Mouse (Mus musculus): ENCODE measurements at regions not wholly inside any gene's neighbourhood (a gene's known extent, or its start where the extent isn't known, plus 50 kb on each side); places are given as distances from the start of the nearest gene placed in this dataset.

DNA sequence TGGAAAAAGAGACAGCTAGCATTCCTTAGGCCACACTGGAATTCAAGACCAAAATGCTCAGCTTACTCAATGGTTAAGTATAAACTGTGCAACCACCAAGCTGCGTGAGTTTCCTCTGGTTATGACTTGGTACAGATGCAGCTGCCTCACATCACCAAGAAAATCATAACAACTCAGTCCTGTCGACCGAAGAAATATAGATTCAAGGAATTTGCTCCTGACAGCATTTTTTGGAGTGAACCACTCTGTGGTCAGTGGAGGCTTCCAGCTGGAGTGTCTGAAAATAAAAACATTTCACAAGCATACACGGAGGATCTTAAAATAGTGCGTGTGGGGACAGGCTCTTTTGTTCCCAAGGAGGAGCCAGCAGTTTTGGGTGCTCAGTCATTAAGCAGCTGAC is 253.8 kb downstream of the Bckdhb start:
- DNase-seq: no peak

DNA sequence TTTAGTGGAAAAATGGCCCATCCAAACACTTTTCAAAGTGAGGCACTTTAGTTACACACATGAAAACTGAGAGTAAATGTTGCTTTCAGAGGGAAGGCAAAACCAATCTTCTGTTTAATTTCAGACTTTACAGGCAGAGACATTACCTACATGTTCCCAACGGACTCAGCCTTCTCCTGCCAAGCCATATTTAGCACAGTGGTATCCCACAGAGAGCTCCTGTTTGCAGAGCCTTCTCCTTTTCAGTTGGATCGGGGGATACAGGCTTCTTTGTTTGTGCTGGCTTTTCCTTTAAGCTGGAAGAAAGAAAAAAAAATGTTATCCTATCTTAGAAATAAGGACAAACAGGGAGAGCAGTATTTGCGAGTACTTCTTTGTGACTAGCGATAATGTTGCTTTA is 254.3 kb downstream of the Bckdhb start:
- DNase-seq: no peak

DNA sequence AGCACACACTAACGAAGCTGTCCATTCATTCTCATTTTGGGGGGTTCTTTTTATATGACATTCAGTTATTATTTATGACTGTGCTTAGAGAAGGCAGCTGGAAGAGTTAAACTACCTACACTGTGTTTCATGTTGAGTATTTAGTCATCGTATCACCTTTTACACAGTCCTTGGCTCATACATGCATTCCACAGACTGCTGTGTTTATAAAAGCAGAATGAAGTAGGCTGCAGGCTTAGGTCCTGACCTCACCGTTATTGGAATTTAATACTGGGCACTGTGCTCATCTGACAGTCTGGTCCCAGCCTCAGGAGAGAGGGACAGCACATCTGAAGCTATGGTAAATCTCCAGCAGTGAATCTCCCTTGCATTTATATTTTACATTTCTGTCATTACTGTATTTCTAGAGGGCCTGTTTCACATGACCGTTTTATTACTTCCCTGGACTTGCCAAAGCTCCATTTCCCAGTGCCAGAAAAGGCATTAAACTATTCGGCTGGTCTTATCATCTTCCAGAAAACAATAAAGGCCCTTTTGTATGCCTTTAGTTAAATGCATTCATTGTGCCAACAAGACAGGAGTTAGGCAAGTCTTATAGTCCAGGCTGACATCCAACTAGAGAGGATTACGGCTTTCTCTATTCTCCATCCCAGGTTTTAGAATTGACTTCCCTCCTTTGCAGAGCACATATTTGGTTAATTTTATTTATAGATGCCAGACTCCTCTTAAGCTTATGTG is 258.9 kb downstream of the Bckdhb start:
- DNase-seq: no peak

DNA sequence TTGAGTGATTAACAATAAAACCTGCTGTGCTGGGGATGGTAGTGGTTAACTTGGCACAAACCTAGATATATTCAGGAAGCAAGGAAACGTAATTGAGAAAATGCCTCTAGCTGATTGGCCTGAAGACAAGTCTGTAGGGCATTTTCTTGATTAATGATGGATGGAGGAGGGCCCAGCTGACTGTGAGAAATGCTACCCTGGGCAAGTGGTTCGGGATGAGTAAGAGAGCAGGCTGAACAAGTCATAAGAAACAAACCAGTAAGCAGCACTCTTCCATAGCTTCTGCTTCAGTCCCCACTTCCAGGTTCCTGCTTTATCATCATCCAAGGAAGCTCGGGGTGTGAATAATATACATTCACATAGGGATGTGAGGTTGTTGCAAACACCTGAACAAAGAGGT is 262.6 kb downstream of the Bckdhb start:
- DNase-seq: no peak

DNA sequence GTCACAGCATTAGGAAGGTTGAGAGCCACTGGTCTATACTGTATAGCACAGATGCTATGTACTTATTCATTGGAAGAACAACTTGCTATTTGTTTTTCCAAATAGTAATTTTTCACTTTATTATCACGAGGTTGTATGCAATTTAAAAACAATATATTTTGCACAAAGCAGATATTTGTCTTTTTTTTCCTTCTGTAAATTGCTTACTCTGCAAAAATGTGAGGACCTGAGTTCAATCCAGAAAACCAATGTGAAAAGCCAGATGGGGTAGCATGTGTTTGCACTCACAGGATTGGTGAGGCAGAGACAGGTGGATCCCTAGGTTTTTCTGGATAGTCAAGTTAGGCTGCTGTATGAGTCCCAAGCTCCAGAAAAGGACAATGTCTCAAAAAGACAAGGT is 268.5 kb downstream of the Bckdhb start:
- DNase-seq: no peak

DNA sequence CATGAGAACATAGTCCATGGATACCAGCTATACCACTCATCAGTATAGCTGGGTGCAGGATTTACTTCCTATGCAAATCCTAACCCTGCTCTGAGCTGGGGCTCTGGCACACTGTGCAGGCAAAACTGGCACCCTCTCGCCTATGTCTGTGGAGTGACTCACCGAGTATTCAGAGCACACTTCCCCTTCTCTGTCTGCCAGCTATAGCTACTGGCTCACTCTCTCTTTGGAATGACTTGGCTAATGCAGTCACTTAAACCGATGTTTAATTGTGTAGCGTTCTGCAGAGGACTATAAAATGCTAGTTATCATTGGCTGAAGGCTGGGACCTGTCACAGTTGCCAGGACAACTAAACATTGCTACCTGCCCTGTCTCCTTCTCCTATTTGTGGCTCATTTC is 269.8 kb downstream of the Bckdhb start:
- no peak for DNase-seq

DNA sequence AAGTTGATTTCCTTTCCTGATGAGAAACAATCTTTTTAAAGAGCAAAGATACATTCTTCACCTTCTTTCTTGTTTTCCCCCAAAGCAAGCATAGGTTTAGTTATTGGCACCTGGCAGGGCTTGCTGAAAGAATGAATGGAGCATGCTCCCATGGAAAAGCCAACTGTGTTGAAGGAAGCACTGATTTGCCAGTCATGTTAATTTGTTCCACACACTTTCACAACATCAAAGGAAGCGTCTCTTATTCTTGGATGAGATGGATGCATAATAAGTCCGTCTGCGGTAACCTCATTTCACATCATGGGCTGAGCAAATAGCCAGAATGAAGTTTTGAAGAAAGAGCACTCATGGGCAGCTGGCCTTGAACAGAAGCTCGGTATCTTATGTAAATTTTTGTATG is 270.4 kb downstream of the Bckdhb start:
- no peak for DNase-seq

DNA sequence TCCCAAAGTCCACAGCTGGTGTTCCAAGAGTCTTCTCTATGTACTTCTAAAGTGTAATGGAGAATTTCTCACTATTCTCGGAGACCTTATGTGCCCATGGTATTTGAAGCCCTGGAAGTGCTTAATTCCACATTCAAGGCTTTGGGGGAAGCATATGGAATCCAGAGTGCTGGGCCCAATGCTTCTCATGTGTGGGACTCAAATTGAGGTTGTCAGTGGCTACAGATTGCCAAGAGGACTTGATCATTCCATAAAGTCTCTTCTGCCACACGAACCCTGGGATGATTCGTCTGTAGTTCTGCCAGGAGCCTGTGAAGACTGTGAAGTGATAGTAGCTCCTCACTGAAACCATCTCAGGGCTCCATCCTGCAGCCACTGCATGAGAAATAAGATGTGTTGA is 275.3 kb downstream of the Bckdhb start:
- DNase-seq: no peak

DNA sequence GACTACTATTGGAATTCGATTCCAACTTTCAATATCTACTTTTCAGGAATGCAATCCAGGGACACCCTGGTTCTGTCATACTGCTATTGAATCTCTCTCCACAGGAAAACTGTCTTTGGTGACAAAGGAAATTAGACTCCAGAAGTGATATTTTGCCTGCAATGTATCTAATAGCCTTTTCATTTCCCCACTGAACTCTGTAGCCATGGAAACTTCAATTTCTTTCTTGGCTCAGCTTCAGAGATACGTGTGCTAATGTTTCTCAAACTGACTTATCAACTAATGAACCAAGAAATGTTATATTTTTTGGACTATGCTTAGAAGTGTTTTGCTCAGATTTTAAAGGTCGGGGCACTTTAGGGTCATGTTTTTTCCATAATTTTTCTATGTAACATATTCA is 279.1 kb downstream of the Bckdhb start:
- no peak for DNase-seq

DNA sequence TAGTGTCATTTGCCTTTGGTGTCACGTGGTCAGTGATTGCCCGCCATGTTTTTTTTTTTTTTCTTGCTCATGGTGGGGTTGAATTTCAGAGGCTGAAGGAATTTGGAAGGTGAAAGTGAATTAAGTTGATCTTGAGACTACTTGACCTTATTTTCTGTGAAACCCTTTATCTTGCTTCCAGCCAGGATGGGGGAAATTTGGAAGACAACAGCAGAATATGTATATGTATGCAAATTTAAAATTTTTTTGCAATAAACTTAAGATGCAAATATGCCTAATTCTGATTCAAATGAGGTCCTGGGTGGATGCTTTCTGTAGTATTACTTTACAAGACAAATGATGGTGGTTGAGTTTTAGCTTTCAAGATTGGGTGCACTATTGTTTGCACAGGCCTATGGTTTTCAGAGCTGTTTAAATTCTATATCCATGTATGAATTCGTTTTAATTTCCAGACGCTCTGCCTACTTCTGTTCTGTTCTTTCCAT is 315.6 kb downstream of the Bckdhb start:
- no peak for DNase-seq

DNA sequence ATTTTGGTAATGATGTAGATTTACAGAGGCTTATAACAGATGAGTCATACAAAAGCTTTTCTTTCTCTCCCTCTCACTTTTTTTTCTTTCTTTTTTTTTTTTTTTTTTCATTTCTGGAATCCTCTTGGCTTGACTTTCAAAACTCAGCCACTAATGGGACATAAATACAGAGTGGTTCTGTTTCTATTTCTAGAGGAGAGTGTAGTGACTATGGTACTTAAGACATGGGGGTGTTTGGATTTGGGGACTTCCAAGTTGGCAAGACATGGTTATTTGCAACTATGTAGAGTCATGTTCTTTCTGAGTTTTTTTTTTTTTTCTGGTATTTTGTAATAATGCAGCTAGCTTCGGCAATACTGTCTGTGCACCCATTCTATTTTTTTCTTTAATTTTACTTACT is 324.8 kb downstream of the Bckdhb start:
- DNase-seq: no peak

DNA sequence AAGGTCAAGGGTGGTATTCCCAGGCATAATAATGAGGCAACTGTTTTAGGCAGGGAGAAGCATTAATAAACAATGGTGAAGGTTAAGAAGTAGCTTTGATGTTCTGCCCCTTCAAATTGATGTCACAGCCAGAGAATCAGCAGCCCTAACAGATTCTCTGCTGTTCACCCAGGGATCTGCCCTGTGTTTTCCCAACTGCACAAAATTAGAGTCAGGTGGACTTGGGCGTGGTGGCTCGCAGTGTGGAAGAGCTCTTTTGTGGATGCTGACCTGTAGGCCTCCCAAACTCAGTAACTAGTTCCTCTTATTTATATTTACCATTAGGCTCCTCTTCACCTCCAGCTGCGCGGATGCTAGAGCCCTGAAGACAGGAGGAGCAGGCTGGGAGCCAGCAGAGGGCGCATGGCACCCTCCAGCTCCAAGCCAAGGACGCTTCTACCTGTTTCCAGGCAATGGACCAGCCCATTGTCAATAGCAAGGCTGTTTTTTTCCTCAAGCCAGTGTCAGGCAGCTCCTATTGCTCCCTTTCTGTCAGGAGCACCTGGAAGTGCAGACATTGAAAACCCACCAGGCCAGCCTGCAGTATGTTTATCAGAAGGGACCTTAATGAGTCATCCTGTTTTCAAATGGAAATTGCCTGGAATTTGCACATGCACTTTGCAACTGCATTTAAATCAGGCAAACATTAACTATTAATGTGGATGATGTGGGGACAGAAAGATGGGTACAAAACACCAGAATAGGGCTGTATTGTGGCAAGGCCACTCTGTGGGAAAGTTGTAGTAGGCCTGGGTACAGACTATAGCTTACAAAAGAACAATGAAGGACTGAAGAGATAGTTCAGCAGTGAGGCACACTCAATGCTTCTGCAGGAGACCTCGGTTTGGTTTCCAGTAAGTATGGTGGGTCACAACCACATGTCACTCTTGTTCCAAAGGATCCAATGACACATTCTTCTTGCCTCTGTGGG is 328.4 kb downstream of the Bckdhb start:
- DNase-seq: peak; percentile 3

DNA sequence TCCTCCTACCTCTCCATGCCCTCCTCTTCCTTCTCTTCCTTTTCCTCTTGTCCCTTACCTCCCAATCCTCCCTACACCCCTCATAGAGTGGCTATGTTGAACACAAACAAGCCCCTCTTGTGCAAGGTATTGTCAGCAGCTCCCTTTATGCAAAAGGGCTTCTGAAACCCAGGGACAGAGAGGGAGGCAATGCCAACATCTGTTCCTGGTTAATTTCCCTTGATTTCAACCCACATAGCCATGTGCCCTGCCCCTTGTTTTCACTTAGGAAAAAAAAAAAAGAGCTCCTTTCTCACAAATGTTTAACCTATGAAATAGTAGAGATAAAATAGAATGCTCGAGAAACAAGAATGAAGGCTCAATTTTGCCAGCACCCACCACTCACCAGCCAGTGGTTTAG is 333.5 kb downstream of the Bckdhb start:
- DNase-seq: no peak

DNA sequence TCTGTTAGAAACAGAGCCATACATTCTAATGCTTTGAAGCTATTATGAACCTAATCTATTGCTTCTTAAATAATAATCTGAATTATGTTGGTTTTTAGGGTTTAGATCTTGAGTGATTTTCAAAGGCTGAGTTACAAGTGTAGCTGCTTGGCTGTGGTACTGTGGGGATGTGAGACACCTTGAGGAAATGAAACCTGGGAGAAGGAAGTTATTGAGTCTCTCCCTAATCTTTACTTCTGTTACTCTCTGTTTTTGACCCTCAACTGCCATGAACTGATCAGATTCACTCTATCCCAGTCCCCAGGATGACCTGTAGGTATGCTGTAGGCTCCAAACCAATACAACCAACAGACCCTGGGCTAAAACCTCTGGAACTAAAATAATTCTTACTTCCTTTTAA is 334.8 kb downstream of the Bckdhb start:
- no peak for DNase-seq

DNA sequence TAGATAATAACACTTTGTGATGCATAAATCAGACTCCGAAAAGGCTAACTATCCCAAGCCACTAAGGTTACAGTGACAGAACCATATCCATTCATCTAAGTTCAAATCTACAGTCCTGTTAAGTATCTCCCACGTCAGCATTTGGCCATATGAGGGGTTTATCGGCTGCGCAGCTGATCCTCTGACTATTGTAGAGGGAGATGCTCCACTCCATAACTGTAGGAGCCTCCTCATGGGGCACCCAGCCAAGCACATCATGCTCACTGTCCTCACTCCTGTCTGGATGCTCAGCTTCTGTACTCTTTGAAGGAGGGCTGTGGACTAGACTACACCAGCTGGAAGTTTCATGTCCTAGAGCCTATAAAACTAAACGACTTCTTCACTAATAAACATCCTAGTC is 337.2 kb downstream of the Bckdhb start:
- DNase-seq: no peak

DNA sequence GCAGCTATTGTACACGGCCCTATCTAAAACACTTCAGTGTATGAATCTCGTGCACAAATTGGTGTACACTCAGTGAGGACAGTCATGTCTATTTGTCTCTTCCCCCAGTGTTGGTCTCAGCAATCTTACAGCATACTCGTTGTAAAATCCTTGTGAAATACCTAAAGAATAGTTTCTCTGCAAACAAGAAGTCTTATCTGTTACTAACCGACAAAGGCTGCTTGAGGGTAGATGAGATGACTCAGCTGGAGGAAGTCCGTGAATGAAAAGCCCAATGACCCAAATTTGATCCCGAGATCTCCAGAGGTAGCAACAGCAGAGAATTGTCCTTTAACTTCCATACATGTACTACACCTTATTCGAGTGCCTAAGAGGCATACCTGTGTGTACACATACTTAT is 342.0 kb downstream of the Bckdhb start:
- no peak for DNase-seq

DNA sequence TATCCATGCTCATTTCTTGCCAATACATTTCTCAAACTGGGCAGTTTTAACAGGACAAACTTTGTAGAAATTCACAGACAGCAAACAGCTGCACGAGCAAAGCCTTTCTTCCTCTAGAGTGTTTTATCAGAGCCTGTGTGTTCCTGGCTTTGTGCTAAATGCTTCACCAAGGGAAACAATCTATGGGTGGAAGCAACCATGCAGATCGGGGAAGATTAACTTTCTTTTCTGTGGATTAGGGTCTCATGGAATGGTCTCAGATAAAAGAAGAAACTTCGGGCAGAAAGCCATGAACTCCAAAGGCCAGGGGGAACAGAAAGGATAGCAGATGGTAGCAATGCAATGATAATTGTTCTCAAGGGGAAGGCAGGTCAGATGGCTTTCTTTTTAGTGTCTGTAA is 349.7 kb downstream of the Bckdhb start:
- DNase-seq: no peak

DNA sequence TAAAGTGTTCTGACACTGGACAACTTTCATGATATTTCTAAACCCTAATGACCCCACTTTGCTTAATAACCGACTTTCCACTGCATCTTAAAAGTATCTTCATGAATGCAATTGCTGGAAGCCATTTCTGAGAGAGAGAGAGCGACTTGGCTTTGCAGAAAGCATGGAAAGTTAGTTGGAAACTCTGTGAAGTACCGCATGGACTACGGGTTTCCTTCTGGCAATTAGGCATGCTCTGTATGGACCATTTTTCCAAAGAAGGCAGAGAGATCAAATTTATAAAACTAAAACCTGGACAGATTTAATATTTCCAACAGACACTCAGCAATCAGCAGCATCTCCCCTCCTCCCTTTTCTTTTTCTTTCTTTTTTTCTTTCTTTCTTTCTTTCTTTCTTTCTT is 353.4 kb downstream of the Bckdhb start:
- no peak for DNase-seq

DNA sequence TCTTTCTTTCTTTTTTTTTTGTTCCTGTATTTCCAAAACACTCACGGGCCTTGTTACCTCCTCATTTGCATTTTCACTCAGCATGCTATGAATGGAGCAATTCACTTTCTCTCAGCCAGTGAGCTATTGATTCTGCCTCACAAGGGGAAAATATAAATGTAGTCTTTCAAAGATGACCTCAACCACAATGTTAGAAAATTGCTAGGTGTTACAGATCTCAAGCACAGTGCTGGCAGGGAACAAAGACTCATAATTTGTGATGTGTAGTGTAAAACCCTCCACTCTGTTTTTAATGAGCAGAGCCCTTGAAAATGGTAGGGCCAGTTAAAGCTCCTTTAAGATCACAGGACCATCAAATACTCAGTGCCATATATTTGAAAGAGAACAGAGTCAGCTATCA is 353.8 kb downstream of the Bckdhb start:
- no peak for DNase-seq

DNA sequence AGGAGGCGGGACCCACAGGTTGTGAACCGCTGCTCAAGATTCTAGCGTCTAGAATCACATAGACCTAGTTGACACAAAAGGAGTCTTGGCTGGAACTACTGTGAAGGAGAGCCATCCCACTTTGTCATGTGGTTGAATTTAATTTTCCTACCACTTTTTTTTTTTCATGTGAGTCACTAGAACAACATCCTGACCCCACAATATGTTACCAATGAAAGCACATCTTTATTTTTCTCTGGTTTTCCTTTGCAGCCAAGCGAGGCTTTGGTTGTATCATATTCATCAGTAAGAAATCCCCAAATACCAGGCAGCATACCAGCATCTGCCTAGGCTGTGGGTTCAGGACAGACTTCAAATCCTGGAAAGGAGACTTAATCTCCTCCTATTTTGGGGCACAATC is 356.0 kb downstream of the Bckdhb start:
- no peak for DNase-seq

DNA sequence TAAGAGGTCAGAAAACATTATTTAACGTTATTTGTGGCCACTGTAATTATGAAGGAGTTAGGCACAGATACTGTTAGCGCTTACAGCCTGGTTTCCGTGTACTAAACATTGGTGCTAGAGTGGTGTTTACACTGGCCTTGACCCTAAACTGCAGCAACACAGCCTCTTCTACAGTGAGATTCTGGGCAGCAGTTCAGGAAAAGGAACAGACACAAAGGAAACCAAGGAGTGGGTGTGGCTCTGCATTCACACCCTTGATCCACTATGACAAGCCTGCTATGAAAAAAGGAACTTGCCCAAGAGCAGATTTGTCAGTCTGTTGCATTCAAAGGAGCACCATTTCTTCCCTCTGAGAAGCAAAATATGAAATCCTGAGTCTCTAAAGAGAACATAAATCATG is 356.7 kb downstream of the Bckdhb start:
- DNase-seq: no peak

DNA sequence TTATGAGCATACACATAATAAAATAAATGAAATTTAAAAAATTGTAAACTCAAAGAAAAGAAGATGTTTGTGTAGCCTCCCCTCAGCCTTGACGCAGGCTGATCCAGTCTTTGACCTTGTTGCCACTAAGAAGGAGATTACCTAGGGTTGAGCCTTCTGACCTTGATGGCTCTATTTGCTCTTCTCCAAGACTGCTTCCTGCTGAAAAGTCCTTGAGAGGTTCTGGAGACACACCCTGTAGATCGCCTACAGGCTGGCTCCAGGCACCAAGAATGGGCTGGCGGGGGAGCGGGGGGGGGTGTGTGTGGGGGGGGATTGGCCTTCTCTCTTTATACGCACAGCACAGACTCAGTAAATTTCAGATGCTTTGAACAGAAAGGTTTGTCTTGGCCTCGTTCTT is 358.4 kb downstream of the Bckdhb start:
- DNase-seq: no peak

DNA sequence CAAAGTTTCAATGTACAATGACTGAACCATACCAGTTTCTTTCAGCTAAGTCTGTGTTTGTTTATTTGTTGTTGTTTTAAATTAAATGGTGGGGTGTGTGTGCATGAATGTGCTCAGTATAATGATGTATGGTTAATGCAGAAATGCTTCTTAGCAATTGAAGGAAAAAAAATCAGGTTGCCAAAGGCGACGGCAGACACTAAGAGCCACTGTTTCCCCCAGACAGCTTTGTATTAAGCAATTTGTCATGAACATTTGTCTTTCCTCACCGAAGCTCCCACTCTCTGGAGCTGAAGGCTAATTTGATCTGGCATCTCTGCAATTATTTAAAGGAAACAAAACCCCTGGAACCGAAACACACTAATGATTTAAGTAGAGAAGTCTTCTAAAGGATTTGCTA is 360.7 kb downstream of the Bckdhb start:
- no peak for DNase-seq

DNA sequence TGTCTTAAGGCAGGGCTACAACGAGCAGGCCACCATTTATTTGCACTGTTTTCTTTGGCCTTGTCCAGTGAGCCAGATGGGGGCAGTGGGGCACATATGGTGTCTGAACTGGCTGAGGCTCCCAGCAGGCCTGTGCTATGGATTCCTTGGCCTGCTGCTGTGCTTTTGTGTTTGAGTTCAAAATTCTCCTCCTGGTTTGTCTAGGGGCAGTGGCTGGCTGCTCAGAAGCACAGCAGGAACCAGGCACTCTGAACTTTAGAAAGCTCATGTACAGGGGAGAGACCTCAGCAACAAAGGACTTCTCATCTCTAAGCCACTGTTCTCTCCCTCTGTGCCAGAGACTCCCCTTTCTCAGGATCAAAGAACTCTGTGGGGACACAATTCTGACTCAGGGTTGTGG is 370.9 kb downstream of the Bckdhb start:
- DNase-seq: no peak

Measured in thymus, postnatal 14 days (tissue).